Mouse (Mus musculus) kidney, adult 2 months (tissue): ENCODE data around the gene Dagla.

Source experiments
- CTCF ChIP-seq: fragments of 200-500 bp; conservative IDR thresholded peaks from 2 replicates; pipeline ENCODE4 v1.5.1; 2011; ENCODE audit warnings: low read depth, mild to moderate bottlenecking, control low read depth, low read length, moderate library complexity, mixed read lengths; ENCODE audit not compliant: insufficient read depth, insufficient read length
- POLR2A ChIP-seq: fragments of 200-500 bp; IDR thresholded peaks from one replicate; pipeline ENCODE4 v1.6.1; 2011; ENCODE audit warnings: low read depth, low read length, control low read depth

GRCm38 (mm10) chr19:10239975-10240653, 64.6 kb downstream of the Dagla start:
- TF ChIP-seq CTCF (no peak), POLR2A (no peak)
